ENCODE assay signal across 8 mouse cellular contexts in the genomic region with DNA sequence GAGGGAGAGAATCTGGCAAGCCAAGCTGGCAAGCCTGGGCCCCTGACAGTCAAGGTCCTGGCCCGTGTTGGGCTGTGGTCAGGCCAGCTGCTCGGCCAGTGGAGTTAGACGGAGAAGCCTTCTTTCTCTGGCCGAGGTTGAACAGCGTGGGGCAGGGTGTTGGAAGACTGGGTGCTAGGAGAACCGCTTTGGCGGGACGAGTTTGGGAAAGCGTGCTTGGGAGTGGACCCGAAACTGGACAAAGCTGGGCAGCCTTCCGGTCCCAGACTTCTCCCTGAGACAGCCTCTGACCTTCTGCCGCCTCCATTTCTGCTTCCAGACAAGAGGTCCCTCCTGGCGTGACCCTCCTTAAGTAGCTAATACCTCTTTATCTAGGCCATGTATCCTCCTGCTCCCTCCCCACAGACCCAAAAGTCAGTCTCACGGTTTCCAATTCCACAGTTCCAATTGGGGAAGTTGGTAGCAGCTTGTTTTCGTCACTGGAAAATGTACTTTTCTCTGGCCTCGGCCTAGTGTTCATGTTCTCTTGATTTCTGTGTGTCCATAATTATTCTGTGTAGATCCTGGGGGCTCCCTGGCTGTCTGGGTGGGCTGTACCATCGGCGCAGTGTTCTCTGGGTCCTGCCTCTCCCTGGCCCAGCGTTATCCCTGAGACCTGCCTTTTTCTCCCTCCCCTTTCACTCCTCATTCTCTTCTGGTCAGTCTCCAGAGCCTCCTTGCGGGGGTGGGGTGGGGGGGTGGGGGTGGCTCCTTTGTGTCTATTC. TPM values are rescaled to one million over a fixed set of nuclear protein-coding genes. Genes with fewer than 3 reads are reported as not detected.
DNase-seq lines count a peak whose midpoint lies in the region; ATAC-seq lines count a peak whose summit lies in the region.

No protein-coding gene starts in this region.

- H3K9me3 ChIP-seq in neural tube, embryonic 11.5 days (ENCODE audit: control insufficient read depth, low read length), result no peaks in the 10 kb centered on the region
- H3K9me3 ChIP-seq in forebrain, embryonic 13.5 days (replicated peaks), result no peaks in the 10 kb centered on the region
- no peaks in the 10 kb centered on the region for H3K9me3 ChIP-seq in hindbrain, embryonic 15.5 days
- no peaks in the 10 kb centered on the region for H3K9me3 ChIP-seq in stomach, embryonic 16.5 days (replicated peaks; ENCODE audit: control insufficient read depth, low read length)

- H3K4me2 ChIP-seq in neural tube, embryonic 11.5 days (ENCODE audit: low read depth), result peak overlapping the region; percentile 88
- H3K4me2 ChIP-seq in forebrain, embryonic 13.5 days, result peak overlapping the region; percentile 76
- H3K4me2 ChIP-seq in hindbrain, embryonic 15.5 days, result peak overlapping the region; percentile 63
- H3K4me2 ChIP-seq in stomach, embryonic 16.5 days (ENCODE audit: low read depth, low read length), result peak overlapping the region; percentile 72

- peaks cover 16% of the 10 kb centered on the region for H3K4me1 ChIP-seq in neural tube, embryonic 11.5 days (ENCODE audit: control insufficient read depth, insufficient read depth, low read length)
- H3K4me1 ChIP-seq in forebrain, embryonic 13.5 days, result peaks cover 37% of the 10 kb centered on the region
- peaks cover 28% of the 10 kb centered on the region for H3K4me1 ChIP-seq in hindbrain, embryonic 15.5 days (replicated peaks)
- H3K4me1 ChIP-seq in stomach, embryonic 16.5 days (ENCODE audit: control insufficient read depth, insufficient read depth, low read length), result peaks cover 53% of the 10 kb centered on the region

- no peak for ATAC-seq in neural tube, embryonic 11.5 days (ENCODE audit: insufficient read depth, low FRiP score, low TSS enrichment)
- ATAC-seq in forebrain, embryonic 13.5 days, result 0 out of 2 replicates have a peak, but pooled peaks have one; percentile 3
- ATAC-seq in hindbrain, embryonic 15.5 days (ENCODE audit: low FRiP score, low read depth), result no peak
- ATAC-seq in stomach, embryonic 16.5 days (ENCODE audit: insufficient read depth, low FRiP score), result no peak

- peak overlapping the region; percentile 75 for H3K9ac ChIP-seq in neural tube, embryonic 11.5 days (ENCODE audit: low read length)
- peak overlapping the region; percentile 66 for H3K9ac ChIP-seq in forebrain, embryonic 13.5 days
- H3K9ac ChIP-seq in hindbrain, embryonic 15.5 days, result peak overlapping the region; percentile 38
- peak overlapping the region; percentile 95 for H3K9ac ChIP-seq in stomach, embryonic 16.5 days (ENCODE audit: low read length)

- peak overlapping the region; percentile 51 for H3K4me3 ChIP-seq in neural tube, embryonic 11.5 days (ENCODE audit: low read depth, low read length)
- peak overlapping the region; percentile 53 for H3K4me3 ChIP-seq in forebrain, embryonic 13.5 days
- peak overlapping the region; percentile 37 for H3K4me3 ChIP-seq in hindbrain, embryonic 15.5 days
- H3K4me3 ChIP-seq in stomach, embryonic 16.5 days (replicated peaks; ENCODE audit: low read length), result peak overlapping the region; percentile 90

- DNase-seq in neural tube, embryonic 11.5 days (ENCODE audit: low spot score), result peak; percentile 41
- no peak for DNase-seq in neural tube, embryonic 10.5 days (ENCODE audit: extremely low spot score, low spot score)
- peak; percentile 62 for DNase-seq in lung, postnatal 10 days
- DNase-seq in layer of hippocampus, postnatal 36 days, result no peak
- no peak for DNase-seq in right cerebral cortex, postnatal 36 days (ENCODE audit: low spot score in 2 of 2)

- H3K27me3 ChIP-seq in neural tube, embryonic 11.5 days (ENCODE audit: control insufficient read depth, insufficient read depth, low read length), result peaks cover 2% of the 10 kb centered on the region; the same call in 1 of the 2 replicates
- H3K27me3 ChIP-seq in forebrain, embryonic 13.5 days, result 0 out of 2 replicates have a peak, but pooled peaks cover 3% of the 10 kb centered on the region
- peaks cover 10% of the 10 kb centered on the region; the same call in 1 of the 2 replicates for H3K27me3 ChIP-seq in hindbrain, embryonic 15.5 days
- no peaks in the 10 kb centered on the region for H3K27me3 ChIP-seq in stomach, embryonic 16.5 days (ENCODE audit: control insufficient read depth, insufficient read depth, low read length)

- 6% methylated on average over 20 of the region's 20 CpGs for WGBS in neural tube, embryonic 11.5 days
- WGBS in forebrain, embryonic 13.5 days, result 7% methylated on average over 20 of the region's 20 CpGs
- WGBS in hindbrain, embryonic 15.5 days, result 11% methylated on average over 20 of the region's 20 CpGs
- 3% methylated on average over 20 of the region's 20 CpGs for WGBS in stomach, embryonic 16.5 days

- no peaks in the 10 kb centered on the region for H3K36me3 ChIP-seq in neural tube, embryonic 11.5 days (ENCODE audit: control insufficient read depth, insufficient read depth, low read length)
- no peaks in the 10 kb centered on the region for H3K36me3 ChIP-seq in forebrain, embryonic 13.5 days (ENCODE audit: poor library complexity, severe bottlenecking)
- no peaks in the 10 kb centered on the region for H3K36me3 ChIP-seq in hindbrain, embryonic 15.5 days
- H3K36me3 ChIP-seq in stomach, embryonic 16.5 days (ENCODE audit: control insufficient read depth, insufficient read depth, low read length), result no peaks in the 10 kb centered on the region

- H3K27ac ChIP-seq in neural tube, embryonic 11.5 days (ENCODE audit: low read depth, low read length), result peak overlapping the region; percentile 20; the same call in 1 of the 2 replicates
- no peak overlapping the region for H3K27ac ChIP-seq in forebrain, embryonic 13.5 days
- H3K27ac ChIP-seq in hindbrain, embryonic 15.5 days (replicated peaks), result 0 out of 2 replicates have a peak overlapping the region, but pooled peaks have one; percentile 32
- H3K27ac ChIP-seq in stomach, embryonic 16.5 days (ENCODE audit: low read length), result peak overlapping the region; percentile 92

RNA-seq across cellular contexts. Expression of gene Tnfrsf1a, which starts 1.3 kb away (rescaled TPM):
- polyA plus RNA-seq in neural tube, embryonic 11.5 days (2014; fragmentation: Nextera tagmentation; extraction: Ambion mirVana), result 27.4 TPM in 2 replicates
- polyA plus RNA-seq in forebrain, embryonic 13.5 days (2015; fragmentation: Nextera tagmentation; extraction: Ambion mirVana), result 12.8 and 13.8 TPM in 2 replicates
- polyA plus RNA-seq in hindbrain, embryonic 15.5 days (2015; fragmentation: Nextera tagmentation; extraction: Ambion mirVana), result 14.8 and 16.6 TPM in 2 replicates
- polyA plus RNA-seq in stomach, embryonic 16.5 days (2015; fragmentation: Nextera tagmentation; extraction: Ambion mirVana), result 82.6 and 91.1 TPM in 2 replicates
- total RNA-seq in layer of hippocampus, postnatal 36 days (2021), result 10 to 100 TPM in 1 of 2 experiments, 1 to 10 TPM in 1; 9.9 to 12.6 TPM

RNA-seq across cellular contexts. Expression of gene Scnn1a, which starts 30.0 kb away (rescaled TPM):
- polyA plus RNA-seq in neural tube, embryonic 11.5 days (2014; fragmentation: Nextera tagmentation; extraction: Ambion mirVana), result 0.55 and 0.80 TPM in 2 replicates
- polyA plus RNA-seq in forebrain, embryonic 13.5 days (2015; fragmentation: Nextera tagmentation; extraction: Ambion mirVana), result 0.13 and 0.26 TPM in 2 replicates
- polyA plus RNA-seq in hindbrain, embryonic 15.5 days (2015; fragmentation: Nextera tagmentation; extraction: Ambion mirVana), result 0.41 and 0.66 TPM in 2 replicates
- polyA plus RNA-seq in stomach, embryonic 16.5 days (2015; fragmentation: Nextera tagmentation; extraction: Ambion mirVana), result 5.8 and 9.7 TPM in 2 replicates
- 1 to 10 TPM; 4.1 to 4.3 TPM for total RNA-seq in layer of hippocampus, postnatal 36 days (2021)

RNA-seq across cellular contexts. Expression of gene Plekhg6, which starts 30.2 kb away (rescaled TPM):
- polyA plus RNA-seq in neural tube, embryonic 11.5 days (2014; fragmentation: Nextera tagmentation; extraction: Ambion mirVana), result 0.09 and 0.30 TPM in 2 replicates
- 0.08 and 0.09 TPM in 2 replicates for polyA plus RNA-seq in forebrain, embryonic 13.5 days (2015; fragmentation: Nextera tagmentation; extraction: Ambion mirVana)
- 0.16 and 0.29 TPM in 2 replicates for polyA plus RNA-seq in hindbrain, embryonic 15.5 days (2015; fragmentation: Nextera tagmentation; extraction: Ambion mirVana)
- polyA plus RNA-seq in stomach, embryonic 16.5 days (2015; fragmentation: Nextera tagmentation; extraction: Ambion mirVana), result 6.3 and 8.2 TPM in 2 replicates
- under 1 TPM in 1 of 2 experiments, not detected in 1; 0.25 TPM for total RNA-seq in layer of hippocampus, postnatal 36 days (2021)

RNA-seq across cellular contexts. Expression of gene Ltbr, which starts 36.7 kb away (rescaled TPM):
- 18.8 and 19.2 TPM in 2 replicates for polyA plus RNA-seq in neural tube, embryonic 11.5 days (2014; fragmentation: Nextera tagmentation; extraction: Ambion mirVana)
- 10.2 and 12.3 TPM in 2 replicates for polyA plus RNA-seq in forebrain, embryonic 13.5 days (2015; fragmentation: Nextera tagmentation; extraction: Ambion mirVana)
- 15.3 and 15.6 TPM in 2 replicates for polyA plus RNA-seq in hindbrain, embryonic 15.5 days (2015; fragmentation: Nextera tagmentation; extraction: Ambion mirVana)
- 69.4 and 73.1 TPM in 2 replicates for polyA plus RNA-seq in stomach, embryonic 16.5 days (2015; fragmentation: Nextera tagmentation; extraction: Ambion mirVana)
- total RNA-seq in layer of hippocampus, postnatal 36 days (2021), result 1 to 10 TPM; 6.9 to 7.0 TPM

Comparison
In these comparisons a context has a peak if more than half of its experiments do, and no peak if none do; other contexts are left out.
1. DNase-seq: peak in neural tube, embryonic 11.5 days (single experiment) and lung, postnatal 10 days (single experiment); none in neural tube, embryonic 10.5 days (single experiment), layer of hippocampus, postnatal 36 days (0 of 2) and right cerebral cortex, postnatal 36 days (0 of 2).
2. H3K4me3 ChIP-seq: peak in every context shown above with its lines; median percentile 90 in stomach, embryonic 16.5 days; 53 in forebrain, embryonic 13.5 days; 51 in neural tube, embryonic 11.5 days; 37 in hindbrain, embryonic 15.5 days.
3. H3K9ac ChIP-seq: peak in every context shown above with its lines; median percentile 95 in stomach, embryonic 16.5 days; 75 in neural tube, embryonic 11.5 days; 66 in forebrain, embryonic 13.5 days; 38 in hindbrain, embryonic 15.5 days.
4. Peak in every context shown above with its lines, with median percentiles within 50 percentile points of each other: H3K4me2 ChIP-seq.